Comparison of ENCODE assay signal across 7 mouse cellular contexts in genomic region chr12:113032296-113033250, GRCm38 (mm10). TPM values are rescaled to one million over a fixed set of nuclear protein-coding genes. Genes with fewer than 3 reads are reported as not detected.
DNase-seq lines count a peak whose midpoint lies in the region; ATAC-seq lines count a peak whose summit lies in the region.

No protein-coding gene starts in this region.

- no peaks in the 10 kb centered on the region for H3K27me3 ChIP-seq in lung, embryonic 15.5 days

- no peaks in the 10 kb centered on the region for H3K9me3 ChIP-seq in lung, embryonic 15.5 days

- intact Hi-C loops in heart, postnatal 10 days (cut with DNase I): no loop called here

- H3K4me3 ChIP-seq in lung, embryonic 15.5 days: no peak overlapping the region

- H3K36me3 ChIP-seq in lung, embryonic 15.5 days: no peaks in the 10 kb centered on the region

- WGBS in lung, embryonic 15.5 days: 69% methylated on average over 11 of the region's 11 CpGs

- no peak overlapping the region for H3K4me2 ChIP-seq in lung, embryonic 15.5 days

- no peak overlapping the region for H3K9ac ChIP-seq in lung, embryonic 15.5 days

- no peak overlapping the region for H3K27ac ChIP-seq in lung, embryonic 15.5 days

- peak; percentile 8; the same call in 1 of the 2 replicates for ATAC-seq in lung, embryonic 15.5 days (ENCODE audit: borderline replicate concordance, extremely low read depth, low FRiP score, low TSS enrichment)
- no peak for ATAC-seq in erythroid progenitor cell, adult 5-6 weeks (replicated peaks; ENCODE audit: low FRiP score, poor library complexity, severe bottlenecking)

- no peaks in the 10 kb centered on the region for H3K4me1 ChIP-seq in lung, embryonic 15.5 days

- DNase-seq in lung, postnatal 4 days: no peak
- peak; percentile 43 to 52 for DNase-seq in cerebellum, postnatal 14 days
- peak; percentile 58 to 71 for DNase-seq in heart, postnatal 10 days
- DNase-seq in layer of hippocampus, adult 8-10 months (ENCODE audit: low spot score in 2 of 2): peak; percentile 51 to 67
- DNase-seq in right cerebral cortex, postnatal 4 days: peak; percentile 42

RNA-seq across cellular contexts. Expression of gene Pacs2, which starts 18.3 kb away (rescaled TPM):
- 11.7 and 13.2 TPM in 2 replicates for polyA plus RNA-seq in lung, embryonic 15.5 days (2015; fragmentation: Nextera tagmentation; extraction: Ambion mirVana)
- total RNA-seq in heart, postnatal 10 days (2021): 10 to 100 TPM; 29.3 to 30.4 TPM
- 100 to 1,000 TPM in 3 of 4 experiments, 10 to 100 TPM in 1; 89.5 to 110 (median 108) TPM for total RNA-seq in layer of hippocampus, adult 8-10 months (2022)
- 68.3 and 88.3 TPM in 2 replicates for total RNA-seq in erythroid progenitor cell, adult 5-6 weeks (2015; ENCODE audit: low replicate concordance)
- total RNA-seq in erythroid progenitor cell, adult 5-6 weeks (2017; ENCODE audit: low replicate concordance): 44.9 and 45.7 TPM in 2 replicates

RNA-seq across cellular contexts. Expression of gene Brf1, which starts 32.1 kb away (rescaled TPM):
- 56.1 and 63.3 TPM in 2 replicates for polyA plus RNA-seq in lung, embryonic 15.5 days (2015; fragmentation: Nextera tagmentation; extraction: Ambion mirVana)
- total RNA-seq in heart, postnatal 10 days (2021): 10 to 100 TPM; 29.3 to 35.8 TPM
- total RNA-seq in layer of hippocampus, adult 8-10 months (2022): 10 to 100 TPM; 49.3 to 59.4 (median 57.4) TPM
- total RNA-seq in erythroid progenitor cell, adult 5-6 weeks (2015; ENCODE audit: low replicate concordance): 55.1 and 57.4 TPM in 2 replicates
- 172 and 200 TPM in 2 replicates for total RNA-seq in erythroid progenitor cell, adult 5-6 weeks (2017; ENCODE audit: low replicate concordance)

RNA-seq across cellular contexts. Expression of gene Tex22, which starts 41.7 kb away (rescaled TPM):
- not detected in 2 replicates for polyA plus RNA-seq in lung, embryonic 15.5 days (2015; fragmentation: Nextera tagmentation; extraction: Ambion mirVana)
- total RNA-seq in heart, postnatal 10 days (2021): under 1 TPM in 1 of 2 experiments, not detected in 1; 0.41 TPM
- under 1 TPM; 0.34 to 0.87 (median 0.60) TPM for total RNA-seq in layer of hippocampus, adult 8-10 months (2022)
- not detected in 2 replicates for total RNA-seq in erythroid progenitor cell, adult 5-6 weeks (2015; ENCODE audit: low replicate concordance)
- not detected in 2 replicates for total RNA-seq in erythroid progenitor cell, adult 5-6 weeks (2017; ENCODE audit: low replicate concordance)

RNA-seq across cellular contexts. Expression of gene Btbd6, which starts 56.3 kb away (rescaled TPM):
- 25.7 and 28.1 TPM in 2 replicates for polyA plus RNA-seq in lung, embryonic 15.5 days (2015; fragmentation: Nextera tagmentation; extraction: Ambion mirVana)
- total RNA-seq in heart, postnatal 10 days (2021): 10 to 100 TPM; 22.9 to 24.5 TPM
- total RNA-seq in layer of hippocampus, adult 8-10 months (2022): 10 to 100 TPM; 55.3 to 61.7 (median 58.9) TPM
- total RNA-seq in erythroid progenitor cell, adult 5-6 weeks (2015; ENCODE audit: low replicate concordance): 0.84 and 3.2 TPM in 2 replicates
- 0.68 and 1.0 TPM in 2 replicates for total RNA-seq in erythroid progenitor cell, adult 5-6 weeks (2017; ENCODE audit: low replicate concordance)

Comparison
In these comparisons a context has a peak if more than half of its experiments do, and no peak if none do; other contexts are left out.
1. DNase-seq: peak in cerebellum, postnatal 14 days (2 of 2), heart, postnatal 10 days (2 of 2), layer of hippocampus, adult 8-10 months (2 of 2) and right cerebral cortex, postnatal 4 days (single experiment); none in lung, postnatal 4 days (0 of 2).